Mouse (Mus musculus) inflammation-experienced regulatory T-cells, adult 6 months (primary cell): Measurements from ENCODE around the gene Otulinl. TPM values are rescaled to one million over a fixed set of nuclear protein-coding genes. Genes with fewer than 3 reads are reported as not detected.
"Not testable (repeated sequence)": the region's sequence is repeated elsewhere in the genome, so short reads cannot be mapped to it uniquely, and the experiment has no call there.

Experiments used
- ATAC-seq: one replicate; pipeline ENCODE4 v1.8.0; 2017
- polyA plus RNA-seq, 3 experiments: library from polyadenylated mRNA; unstranded; fragments of 100-300 nt; shearing (Covaris generic); gene quantifications; one replicate each; pipeline ENCODE4 v1.2.1; 2017

Otulinl gene
- 100 to 1,000 TPM; 136 to 203 (median 170) TPM for polyA plus RNA-seq

- ATAC-seq: peak; percentile 95
These were observed at the start of gene Otulinl for GRCm38 (mm10) chr15:27681419-27682187. Otulinl (minus strand) TSS chr15:27681579.

GRCm38 (mm10) chr15:27726228-27726627 is 44.8 kb upstream of the Otulinl start:
- ATAC-seq: peak; percentile 46

- ATAC-seq: peak; percentile 32
These were observed 43.7 kb upstream of the Otulinl start for GRCm38 (mm10) chr15:27724796-27725680.

- peak; percentile 78 for ATAC-seq
These were observed 42.9 kb upstream of the Otulinl start for GRCm38 (mm10) chr15:27724298-27724697.

GRCm38 (mm10) chr15:27723746-27724145 is 42.4 kb upstream of the Otulinl start:
- ATAC-seq: no peak

GRCm38 (mm10) chr15:27720297-27720696 is 38.9 kb upstream of the Otulinl start:
- ATAC-seq: not testable (repeated sequence)

- no peak for ATAC-seq
These were observed 37.3 kb upstream of the Otulinl start for GRCm38 (mm10) chr15:27718668-27719067.

- ATAC-seq: peak; percentile 99
These were observed 34.0 kb upstream of the Otulinl start for GRCm38 (mm10) chr15:27715331-27715730.

- no peak for ATAC-seq
These were observed 29.3 kb upstream of the Otulinl start for GRCm38 (mm10) chr15:27710698-27711097.

GRCm38 (mm10) chr15:27708968-27709612 is 27.7 kb upstream of the Otulinl start:
- peak; percentile 65 for ATAC-seq

- no peak for ATAC-seq
These were observed 27.1 kb upstream of the Otulinl start for GRCm38 (mm10) chr15:27708499-27708898.

- no peak for ATAC-seq
These were observed 21.6 kb upstream of the Otulinl start for GRCm38 (mm10) chr15:27702972-27703313.

GRCm38 (mm10) chr15:27702031-27702971 is 20.9 kb upstream of the Otulinl start:
- ATAC-seq: peak; percentile 84

GRCm38 (mm10) chr15:27697632-27698031 is 16.3 kb upstream of the Otulinl start:
- ATAC-seq: no peak

- no peak for ATAC-seq
These were observed 11.9 kb upstream of the Otulinl start for GRCm38 (mm10) chr15:27693235-27693634.

- no peak for ATAC-seq
These were observed 10.8 kb upstream of the Otulinl start for GRCm38 (mm10) chr15:27692161-27692560.

GRCm38 (mm10) chr15:27691213-27691612 is 9.8 kb upstream of the Otulinl start:
- no peak for ATAC-seq

GRCm38 (mm10) chr15:27688041-27688651 is 6.8 kb upstream of the Otulinl start:
- ATAC-seq: no peak

GRCm38 (mm10) chr15:27684813-27685212 is 3.4 kb upstream of the Otulinl start:
- no peak for ATAC-seq

GRCm38 (mm10) chr15:27683206-27683605 is 1.8 kb upstream of the Otulinl start:
- ATAC-seq: no peak

GRCm38 (mm10) chr15:27682619-27683018 is 1.2 kb upstream of the Otulinl start:
- ATAC-seq: no peak
